Mouse (Mus musculus) heart, embryonic 13.5 days (tissue): Measurements from ENCODE around the gene Ptprm. TPM values are rescaled to one million over a fixed set of nuclear protein-coding genes. Genes with fewer than 3 reads are reported as not detected.

Experiments used
- ATAC-seq: fragments of 200-750 bp; cut with Nextera tagmentation; 2 replicates; pipeline ENCODE4 v1.8.0; 2017; ENCODE audit warnings: moderate TSS enrichment; ENCODE audit not compliant: insufficient number of reproducible peaks, low FRiP score, low TSS enrichment; ENCODE audit errors: extremely low read depth
- H3K27ac ChIP-seq: fragments of 300-500 bp; sonication (generic); replicated peaks from 2 replicates; pipeline ENCODE4 v1.5.1; 2015; ENCODE audit warnings: moderate library complexity, mild to moderate bottlenecking, inconsistent platforms
- H3K27me3 ChIP-seq: fragments of 300-500 bp; sonication (generic); replicated peaks from 2 replicates; pipeline ENCODE4 v1.6.1; 2015; ENCODE audit warnings: mild to moderate bottlenecking, inconsistent platforms
- H3K36me3 ChIP-seq: fragments of 300-500 bp; sonication (generic); 2 replicates; pipeline ENCODE4 v1.6.1; 2015; ENCODE audit warnings: mild to moderate bottlenecking, inconsistent platforms
- H3K4me1 ChIP-seq: fragments of 300-500 bp; sonication (generic); 2 replicates; pipeline ENCODE4 v1.6.1; 2015; ENCODE audit warnings: inconsistent platforms
- H3K4me2 ChIP-seq: fragments of 300-500 bp; sonication (generic); 2 replicates; pipeline ENCODE4 v1.6.1; 2015; ENCODE audit warnings: inconsistent platforms, mild to moderate bottlenecking, moderate library complexity
- H3K4me3 ChIP-seq: fragments of 300-500 bp; sonication (generic); 2 replicates; pipeline ENCODE4 v1.5.1; 2015; ENCODE audit warnings: moderate library complexity, mild to moderate bottlenecking, inconsistent platforms
- H3K9ac ChIP-seq: fragments of 300-500 bp; sonication (generic); 2 replicates; pipeline ENCODE4 v1.6.1; 2015; ENCODE audit warnings: inconsistent platforms, mild to moderate bottlenecking, moderate library complexity
- H3K9me3 ChIP-seq: fragments of 300-500 bp; sonication (generic); 2 replicates; pipeline ENCODE4 v1.6.1; 2016; ENCODE audit warnings: inconsistent platforms
- WGBS: fragments of 180-500 bp; shearing (Covaris S2); methylation state at CpG from one replicate; pipeline ENCODE4 v1.1.7; 2015; ENCODE audit warnings: mixed read lengths; 5-methylcytosine and 5-hydroxymethylcytosine counted together
- microRNA-seq: library from miRNA; unstranded; fragments of <30 nt; microRNA quantifications from one replicate; pipeline ENCODE4, GENCODE M21; 2016
- polyA plus RNA-seq: library from polyadenylated mRNA; unstranded; fragments of >200 nt; fragmentation: Nextera tagmentation; extraction: Ambion mirVana; gene quantifications from 2 replicates; pipeline ENCODE4 v1.2.1, GENCODE M21; 2015

The Ptprm gene
- polyA plus RNA-seq, 1 experiment from 2014 or later: 12.7 TPM

DNA sequence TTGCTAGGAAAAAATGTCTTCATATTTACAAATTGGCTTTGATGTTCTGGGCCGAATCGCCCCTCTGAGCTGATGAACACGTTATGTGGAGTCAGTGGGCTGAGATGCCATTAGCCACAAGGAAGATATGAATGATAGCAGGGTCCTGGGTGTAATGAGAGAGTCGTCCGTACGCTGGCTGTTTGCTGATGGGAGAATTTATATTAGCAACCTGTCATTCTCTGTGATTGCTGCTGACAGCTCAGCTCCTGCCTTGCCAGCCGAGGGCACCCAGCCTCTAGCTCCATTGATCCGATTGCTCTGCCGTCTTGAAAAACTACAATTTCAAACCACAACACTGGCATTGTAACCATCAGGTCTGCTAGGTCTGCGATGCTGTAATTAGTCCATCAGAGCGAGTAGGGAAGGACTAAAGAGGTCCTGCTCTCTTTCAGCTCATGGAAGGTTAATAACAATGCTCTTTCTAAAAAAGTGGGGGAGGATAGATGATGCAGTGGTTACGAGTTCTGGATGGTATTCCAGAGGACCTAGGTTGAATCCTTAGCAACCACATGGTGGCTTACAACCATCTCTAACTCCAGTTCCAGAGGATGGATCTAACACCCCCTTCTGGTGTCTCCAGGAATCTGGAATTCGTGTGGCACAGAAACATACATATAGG, 734.1 kb downstream of the Ptprm start:
- H3K4me1 ChIP-seq: no peaks in the 10 kb centered on the region
- no peaks in the 10 kb centered on the region for H3K9me3 ChIP-seq
- no peak overlapping the region for H3K4me2 ChIP-seq
- H3K27me3 ChIP-seq: no peaks in the 10 kb centered on the region
- H3K36me3 ChIP-seq: no peaks in the 10 kb centered on the region
- no peak overlapping the region for H3K9ac ChIP-seq
- no peak overlapping the region for H3K27ac ChIP-seq
- no peak for ATAC-seq
- WGBS: 74% methylated on average over 13 of the region's 13 CpGs
- H3K4me3 ChIP-seq: no peak overlapping the region

DNA sequence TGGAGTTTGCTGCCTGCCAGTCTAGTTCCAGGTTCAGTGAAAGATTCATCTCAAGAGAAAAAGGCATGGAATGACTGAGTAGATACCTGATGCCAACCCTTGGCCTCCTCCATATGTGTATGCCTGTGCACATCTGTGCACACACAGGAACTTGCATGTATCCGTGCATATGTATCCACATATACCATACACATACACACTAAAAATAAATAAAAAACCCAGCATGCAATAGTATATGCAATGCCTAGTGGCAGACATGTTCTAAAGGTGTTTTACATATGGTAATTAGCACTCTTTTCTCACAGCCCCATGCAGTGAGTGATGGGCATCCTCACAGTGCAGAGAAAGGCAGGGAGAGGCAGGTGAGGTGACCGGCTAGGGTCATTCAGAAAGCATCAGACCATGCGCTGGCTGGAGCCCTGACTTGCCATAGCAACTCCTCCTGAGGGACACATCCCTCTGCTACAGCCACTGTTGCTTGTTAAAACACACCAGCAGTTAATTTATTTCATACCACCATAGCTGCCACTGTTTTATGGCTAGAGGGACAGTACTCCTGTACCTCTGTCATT, 734.9 kb downstream of the Ptprm start:
- 75% methylated on average over 3 of the region's 3 CpGs for WGBS
- Histone ChIP-seq H3K4me1 (no peaks in the 10 kb centered on the region), H3K36me3 (no peaks in the 10 kb centered on the region)

More for the DNA sequence above, 734.9 kb downstream of the Ptprm start:
- H3K27ac ChIP-seq: no peak overlapping the region
- no peak overlapping the region for H3K9ac ChIP-seq
- ATAC-seq: no peak
- no peak overlapping the region for H3K4me3 ChIP-seq
- no peaks in the 10 kb centered on the region for H3K27me3 ChIP-seq
- H3K9me3 ChIP-seq: no peaks in the 10 kb centered on the region
- H3K4me2 ChIP-seq: no peak overlapping the region

Small RNA genes within 50 kb of the gene (microRNA-seq; reads per million reads assigned to microRNA genes)
- gene Mir5709: 1.0 reads per million
